Mouse (Mus musculus): ENCODE data around the gene Mettl7a2. TPM values are rescaled to one million over a fixed set of nuclear protein-coding genes. Genes with fewer than 3 reads are reported as not detected.
"Not testable (repeated sequence)": the region's sequence is repeated elsewhere in the genome, so short reads cannot be mapped to it uniquely, and the experiment has no call there.

The Mettl7a2 gene
- total RNA-seq (2014; rRNA removed), result not detected in 2 replicates
- not detected in 2 replicates for polyA plus RNA-seq (2015; fragmentation: Nextera tagmentation; extraction: Ambion mirVana)

DNA sequence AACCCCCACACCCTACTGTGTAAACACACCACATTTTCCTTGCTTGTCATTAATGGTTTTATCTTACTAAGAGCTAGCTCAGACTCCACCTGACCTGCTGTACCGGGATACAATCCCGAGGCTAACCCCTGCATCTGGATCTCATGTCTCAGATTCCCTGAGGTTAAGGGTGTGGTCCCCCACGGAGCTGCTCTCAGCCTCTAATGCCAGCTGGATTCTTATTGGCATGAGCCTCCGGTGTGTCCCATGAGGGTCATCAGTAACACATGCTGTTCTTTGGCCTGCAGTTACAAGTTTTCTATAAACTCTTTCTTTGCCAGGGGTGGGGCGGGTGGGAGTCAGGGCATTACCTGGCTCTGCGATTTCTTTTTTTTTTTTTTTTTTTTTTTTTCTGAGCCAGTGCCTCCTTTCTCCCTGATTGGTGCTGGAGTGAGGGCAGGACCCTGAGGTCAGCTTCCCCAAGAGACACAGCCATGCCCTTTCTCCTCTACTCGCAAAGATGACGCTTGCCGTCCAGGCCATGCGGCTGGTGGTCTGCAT is at the start of gene Mettl7a2, which contains the start of gene Methig1:
Gene Mettl7a2 (plus strand): TSS at position 490 of the 540 bp plus-strand sequence.
Gene Methig1 (plus strand): TSS at position 439 of the 540 bp plus-strand sequence.
- WGBS, result 83% methylated on average over 10 of the region's 10 CpGs
- H3K4me3 ChIP-seq (ENCODE audit: low read length), result no peak within 1 kb of the TSS
- DNase-seq (ENCODE audit: low spot score) (no peak), ATAC-seq (no peak)
- no peak within 1 kb of the TSS for H3K9ac ChIP-seq (replicated peaks; ENCODE audit: low read length)
- H3K36me3 ChIP-seq (ENCODE audit: insufficient read depth, low read length), result no peaks in the 10 kb centered on the region
- H3K27me3 ChIP-seq (ENCODE audit: insufficient read depth, low read length), result no peaks in the 10 kb centered on the region
- no peaks in the 10 kb centered on the region for H3K9me3 ChIP-seq (ENCODE audit: low read length)
- TF ChIP-seq CTCF (IDR thresholded peaks at IDR 0.05; ENCODE audit: low read depth), result no peak
- H3K4me2 ChIP-seq (ENCODE audit: low read depth, low read length), result no peak within 1 kb of the TSS
- no peaks in the 10 kb centered on the region for H3K4me1 ChIP-seq (ENCODE audit: insufficient read depth, low read length)
- H3K27ac ChIP-seq, result no peak within 1 kb of the TSS

DNA sequence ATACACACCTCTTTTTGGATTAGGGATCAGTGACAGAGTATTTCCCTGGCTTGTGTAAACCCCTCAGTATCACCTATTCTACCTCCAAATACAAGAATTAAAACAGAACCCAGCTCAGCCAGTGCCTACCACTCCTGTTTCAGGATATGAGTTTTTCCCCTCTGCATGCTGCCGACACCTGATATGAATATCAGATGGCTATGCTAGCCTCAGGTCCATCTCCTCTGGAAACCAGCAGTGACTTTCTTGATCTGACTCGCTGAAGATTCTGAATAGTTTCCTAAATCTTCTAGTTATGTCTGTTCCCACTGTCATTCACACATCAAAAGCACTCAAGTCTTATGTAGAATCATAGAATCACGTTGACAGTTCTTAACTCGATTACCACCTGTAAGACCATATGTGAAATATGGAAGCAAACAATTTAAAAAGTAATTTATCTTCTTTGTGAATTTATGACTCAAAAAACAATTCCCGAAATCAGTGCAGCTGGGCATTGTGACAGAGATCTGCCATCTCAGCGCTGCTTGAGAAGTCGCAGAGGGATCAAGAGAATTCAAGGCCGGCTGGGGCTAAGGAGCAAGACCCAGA is 49.5 kb upstream of the Mettl7a2 start:
- ATAC-seq, result no peak

DNA sequence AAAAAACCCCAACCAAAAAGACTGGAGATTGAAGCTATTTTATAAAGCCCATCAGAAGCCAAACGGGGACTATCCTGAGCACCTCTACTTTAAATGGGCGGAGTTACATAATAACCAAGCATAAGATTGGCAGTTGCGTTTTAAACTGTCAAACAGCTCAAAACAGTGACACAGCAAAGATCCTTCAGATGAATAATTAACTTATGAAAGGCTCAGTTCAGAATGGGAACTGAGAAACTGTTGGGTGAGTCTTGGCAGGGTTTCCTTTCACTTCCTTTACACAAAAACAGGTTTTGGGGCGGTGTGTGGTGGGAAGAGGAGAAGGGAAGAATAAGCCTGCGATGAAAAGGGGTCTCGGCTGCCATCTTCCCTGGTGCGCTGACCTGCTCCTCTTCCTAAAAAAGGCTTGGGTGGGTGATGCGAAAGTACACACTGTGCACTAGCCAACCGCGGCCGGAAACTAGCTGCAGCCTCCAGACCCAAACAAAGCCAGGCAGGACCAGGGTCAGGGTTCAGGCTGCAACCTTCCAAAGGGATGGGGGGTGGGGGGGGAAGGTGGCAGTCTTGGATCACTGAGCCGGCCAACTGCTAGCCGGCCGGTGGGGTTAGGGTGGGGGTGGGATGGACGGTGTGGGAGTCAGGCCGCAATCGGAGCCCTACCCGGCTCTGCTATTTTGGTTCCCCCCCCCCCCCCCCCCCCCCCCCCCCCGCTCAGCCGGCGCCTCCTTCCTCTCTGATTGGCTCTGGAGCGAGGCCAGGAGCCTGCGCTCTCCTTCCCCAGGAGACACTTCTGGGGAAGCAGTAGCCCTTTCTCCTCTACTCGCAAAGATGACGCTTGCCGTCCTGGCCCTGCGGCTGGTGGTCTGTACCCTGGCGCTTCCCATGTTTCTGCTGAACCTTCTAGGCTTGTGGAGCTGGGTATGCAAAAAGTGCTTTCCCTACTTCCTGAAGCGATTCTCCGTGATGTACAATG is 48.7 kb upstream of the Mettl7a2 start, which contains the start of gene Mettl7a1:
Gene Mettl7a1 (plus strand): TSS at position 122 of the 973 bp plus-strand sequence.
- H3K4me1 ChIP-seq (ENCODE audit: insufficient read depth, low read length), result no peaks in the 10 kb centered on the region
- H3K4me2 ChIP-seq (ENCODE audit: low read depth, low read length), result peak within 1 kb of the TSS; percentile 79
- no peaks in the 10 kb centered on the region for H3K36me3 ChIP-seq (ENCODE audit: insufficient read depth, low read length)
- 3% methylated on average over 25 of the region's 30 CpGs for WGBS
- peak; percentile 92 for DNase-seq (ENCODE audit: low spot score)
- H3K27ac ChIP-seq, result peak within 1 kb of the TSS; percentile 83
- H3K27me3 ChIP-seq (ENCODE audit: insufficient read depth, low read length), result no peaks in the 10 kb centered on the region
- peak; percentile 83 for ATAC-seq
- no peak for TF ChIP-seq CTCF (IDR thresholded peaks at IDR 0.05; ENCODE audit: low read depth)
- H3K9ac ChIP-seq (replicated peaks; ENCODE audit: low read length), result peak within 1 kb of the TSS; percentile 58
- H3K4me3 ChIP-seq (ENCODE audit: low read length), result peak within 1 kb of the TSS; percentile 44
- H3K9me3 ChIP-seq (ENCODE audit: low read length), result no peaks in the 10 kb centered on the region

More for the DNA sequence above, 49.5 kb upstream of the Mettl7a2 start:
- DNase-seq (ENCODE audit: low spot score), result no peak
- Histone ChIP-seq H3K27me3 (ENCODE audit: insufficient read depth, low read length) (no peaks in the 10 kb centered on the region), H3K4me3 (ENCODE audit: low read length) (peak overlapping the region; percentile 44), H3K9me3 (ENCODE audit: low read length) (no peaks in the 10 kb centered on the region), H3K9ac (replicated peaks; ENCODE audit: low read length) (peak overlapping the region; percentile 58; the same call in 1 of the 2 replicates), H3K27ac (peak overlapping the region; percentile 83), H3K4me1 (ENCODE audit: insufficient read depth, low read length) (no peaks in the 10 kb centered on the region), H3K4me2 (ENCODE audit: low read depth, low read length) (peak overlapping the region; percentile 79), H3K36me3 (ENCODE audit: insufficient read depth, low read length) (no peaks in the 10 kb centered on the region)
- TF ChIP-seq CTCF (IDR thresholded peaks at IDR 0.05; ENCODE audit: low read depth), result no peak
- WGBS, result 48% methylated on average over 8 of the region's 8 CpGs

DNA sequence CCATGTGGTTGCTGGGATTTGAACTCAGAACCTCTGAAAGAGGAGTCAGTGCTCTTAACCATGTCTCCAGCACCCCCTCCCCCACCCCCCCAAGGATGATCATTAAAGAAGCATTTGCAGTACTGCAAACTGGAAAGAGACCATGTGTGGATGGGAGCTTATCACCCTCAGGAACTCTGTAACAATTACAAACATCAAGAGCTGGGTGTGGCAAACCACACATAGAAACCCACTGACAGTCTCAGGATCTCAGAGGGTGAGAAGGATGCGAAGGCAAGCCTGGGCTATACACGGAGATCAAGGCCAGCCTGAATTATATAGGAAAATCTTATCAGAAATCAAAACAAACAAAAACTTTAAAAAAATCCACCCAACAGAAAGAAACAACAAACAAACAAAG is 46.8 kb upstream of the Mettl7a2 start:
- Histone ChIP-seq H3K27me3 (ENCODE audit: insufficient read depth, low read length) (no peaks in the 10 kb centered on the region), H3K4me1 (ENCODE audit: insufficient read depth, low read length) (no peaks in the 10 kb centered on the region), H3K9ac (replicated peaks; ENCODE audit: low read length) (no peak overlapping the region), H3K4me3 (ENCODE audit: low read length) (no peak overlapping the region), H3K9me3 (ENCODE audit: low read length) (no peaks in the 10 kb centered on the region), H3K36me3 (ENCODE audit: insufficient read depth, low read length) (no peaks in the 10 kb centered on the region), H3K4me2 (ENCODE audit: low read depth, low read length) (no peak overlapping the region), H3K27ac (no peak overlapping the region)
- WGBS, result 85% methylated on average over 2 of the region's 2 CpGs
- TF ChIP-seq CTCF (IDR thresholded peaks at IDR 0.05; ENCODE audit: low read depth), result no peak
- ATAC-seq (no peak), DNase-seq (ENCODE audit: low spot score) (no peak)

DNA sequence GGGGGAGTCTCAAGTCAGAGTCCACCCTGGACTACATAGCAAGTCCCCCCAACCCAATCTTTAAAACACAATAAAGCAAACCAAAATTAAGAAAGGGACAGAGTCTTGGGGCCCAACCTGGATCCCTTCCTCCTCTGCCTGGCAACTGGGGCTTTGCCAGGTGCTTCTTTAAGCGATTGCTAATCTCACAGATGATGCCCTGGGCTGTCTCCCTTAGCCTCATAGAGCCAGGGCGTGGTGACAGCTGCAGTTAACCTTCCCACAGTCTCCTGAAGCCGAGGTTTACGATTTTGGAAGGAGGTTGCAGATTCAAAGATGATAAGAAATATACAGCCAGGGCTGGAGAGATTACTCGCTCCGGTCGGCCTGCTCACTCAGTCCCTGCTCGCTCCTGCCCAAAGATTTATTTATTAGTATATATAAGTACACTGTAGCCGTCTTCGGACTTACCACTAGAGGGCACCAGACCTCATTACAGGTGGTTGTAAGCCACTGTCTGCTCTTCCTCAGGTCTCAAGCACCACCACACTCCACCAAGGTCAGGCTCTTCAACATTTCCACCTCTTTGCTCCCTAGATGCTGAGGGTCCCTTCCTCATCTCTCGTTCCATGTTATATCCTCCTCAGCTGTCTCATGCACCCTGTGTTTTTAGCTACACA is 45.4 kb upstream of the Mettl7a2 start:
- not testable (repeated sequence) for H3K27ac ChIP-seq; H3K4me1 ChIP-seq (ENCODE audit: insufficient read depth, low read length); H3K36me3 ChIP-seq (ENCODE audit: insufficient read depth, low read length); H3K27me3 ChIP-seq (ENCODE audit: insufficient read depth, low read length); H3K4me2 ChIP-seq (ENCODE audit: low read depth, low read length); H3K4me3 ChIP-seq (ENCODE audit: low read length); H3K9ac ChIP-seq (replicated peaks; ENCODE audit: low read length); H3K9me3 ChIP-seq (ENCODE audit: low read length); ATAC-seq
- peak; percentile 64 for TF ChIP-seq CTCF (IDR thresholded peaks at IDR 0.05; ENCODE audit: low read depth)
- 45% methylated on average over 9 of the region's 11 CpGs for WGBS
- DNase-seq (ENCODE audit: low spot score), result peak; percentile 71

DNA sequence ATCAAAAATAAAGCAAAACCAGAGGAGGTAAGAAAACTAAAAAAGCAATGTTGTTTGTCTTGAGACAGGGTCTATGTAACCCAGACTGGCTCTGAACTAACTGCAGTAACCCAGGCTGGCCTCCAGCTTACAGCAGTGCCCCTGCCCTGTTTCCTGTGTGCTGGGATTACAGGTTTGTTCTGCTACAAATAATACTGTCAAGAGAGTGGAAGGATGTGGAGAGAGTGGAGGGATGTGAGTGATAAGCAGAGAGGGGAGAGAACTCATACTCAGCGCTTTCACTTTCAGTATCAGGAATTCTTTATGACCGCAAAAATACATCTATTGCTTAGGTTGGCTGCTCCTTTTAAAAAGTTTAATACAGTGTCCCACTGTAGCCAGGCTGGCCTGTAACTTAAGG is 40.7 kb upstream of the Mettl7a2 start:
- Histone ChIP-seq H3K27ac (no peak overlapping the region), H3K4me3 (ENCODE audit: low read length) (no peak overlapping the region), H3K27me3 (ENCODE audit: insufficient read depth, low read length) (no peaks in the 10 kb centered on the region), H3K4me2 (ENCODE audit: low read depth, low read length) (no peak overlapping the region), H3K9me3 (ENCODE audit: low read length) (no peaks in the 10 kb centered on the region), H3K36me3 (ENCODE audit: insufficient read depth, low read length) (no peaks in the 10 kb centered on the region), H3K4me1 (ENCODE audit: insufficient read depth, low read length) (no peaks in the 10 kb centered on the region), H3K9ac (replicated peaks; ENCODE audit: low read length) (no peak overlapping the region)
- 92% methylated on average over 2 of the region's 2 CpGs for WGBS
- TF ChIP-seq CTCF (IDR thresholded peaks at IDR 0.05; ENCODE audit: low read depth), result no peak
- DNase-seq (ENCODE audit: low spot score) (no peak), ATAC-seq (no peak)
